Mouse (Mus musculus) neural tube, embryonic 10.5 days (tissue): ENCODE data around the gene Rdh11.
A peak's percentile ranks its signal among the peaks of the same experiment; 100 is the strongest.
"Not testable (repeated sequence)": the region's sequence is repeated elsewhere in the genome, so short reads cannot be mapped to it uniquely, and the experiment has no call there.

Source experiments
- DNase-seq: peaks from one replicate; pipeline ENCODE4 v3.0.0-alpha.2; 2017; ENCODE audit warnings: low spot score; ENCODE audit errors: extremely low spot score

Rdh11 gene

DNA sequence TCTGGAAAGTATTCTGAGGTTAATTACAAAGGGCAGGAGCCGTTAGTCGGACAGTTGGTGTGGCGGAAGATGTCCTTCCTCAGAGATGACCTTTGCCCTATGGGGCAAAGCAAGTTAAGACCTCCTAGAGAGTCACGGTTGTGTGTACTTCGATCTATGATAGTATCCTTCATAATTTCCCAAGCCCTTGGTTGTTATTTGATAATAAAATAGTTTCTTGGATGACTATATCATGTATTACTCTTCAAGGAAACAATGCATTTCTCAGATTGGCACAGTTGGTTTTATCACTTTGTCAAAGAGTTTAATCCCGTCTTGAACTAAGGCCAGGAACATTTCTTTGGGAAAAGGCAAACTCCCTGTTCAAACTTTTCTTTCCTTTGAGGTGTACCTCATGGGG lies at the start of gene Rdh11:
TSS of gene Rdh11 (minus strand) at position 101 of the 400 bp plus-strand sequence.
- DNase-seq, result no peak

DNA sequence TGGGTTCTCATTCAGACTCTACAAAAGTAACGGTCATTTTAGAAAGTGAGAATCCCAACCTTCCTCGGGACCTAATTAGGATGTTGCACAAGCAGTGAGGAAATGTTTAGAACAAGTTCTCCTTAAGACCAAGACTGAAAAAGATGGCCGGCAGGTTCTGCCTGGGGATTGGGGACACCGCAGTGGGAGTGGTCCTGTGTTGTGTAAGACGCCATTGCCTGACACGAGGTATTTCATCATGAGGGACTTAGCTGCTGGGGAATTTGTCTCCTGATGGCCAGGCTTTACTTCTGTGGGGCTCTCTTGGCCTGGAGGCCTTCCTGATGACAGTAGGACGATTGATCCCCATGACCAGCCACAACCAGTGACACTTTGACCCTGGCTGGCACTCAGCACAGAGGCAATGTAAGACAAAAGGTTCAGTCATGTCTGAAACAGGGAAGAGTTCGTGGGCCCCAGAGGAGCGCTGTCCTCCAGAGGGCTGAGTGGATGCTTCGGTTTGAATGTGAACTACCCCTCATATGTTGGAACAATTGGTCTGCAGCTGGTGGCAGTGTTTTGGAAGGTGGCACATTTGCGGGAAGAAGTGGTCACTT lies 43.5 kb upstream of the Rdh11 start:
- no peak for DNase-seq

GRCm38 (mm10) chr12:79217511-79217910 lies 25.4 kb upstream of the Rdh11 start:
- DNase-seq, result no peak

- no peak for DNase-seq
Measured at GRCm38 (mm10) chr12:79211447-79211846, 19.4 kb upstream of the Rdh11 start.

GRCm38 (mm10) chr12:79208703-79209464 lies 16.8 kb upstream of the Rdh11 start, which contains the start of gene Rdh12:
TSS of gene Rdh12 (plus strand) at chr12:79208914.
- DNase-seq, result peak; percentile 14

- no peak for DNase-seq
Measured at GRCm38 (mm10) chr12:79201882-79202281, 9.8 kb upstream of the Rdh11 start.

GRCm38 (mm10) chr12:79197105-79197504 lies 5.0 kb upstream of the Rdh11 start:
- no peak for DNase-seq

- peak; percentile 62 for DNase-seq
Measured at GRCm38 (mm10) chr12:79193441-79193840, 1.3 kb upstream of the Rdh11 start.

- peak; percentile 76 for DNase-seq
Measured at GRCm38 (mm10) chr12:79191701-79192100, 392 bp downstream of the Rdh11 start.

DNA sequence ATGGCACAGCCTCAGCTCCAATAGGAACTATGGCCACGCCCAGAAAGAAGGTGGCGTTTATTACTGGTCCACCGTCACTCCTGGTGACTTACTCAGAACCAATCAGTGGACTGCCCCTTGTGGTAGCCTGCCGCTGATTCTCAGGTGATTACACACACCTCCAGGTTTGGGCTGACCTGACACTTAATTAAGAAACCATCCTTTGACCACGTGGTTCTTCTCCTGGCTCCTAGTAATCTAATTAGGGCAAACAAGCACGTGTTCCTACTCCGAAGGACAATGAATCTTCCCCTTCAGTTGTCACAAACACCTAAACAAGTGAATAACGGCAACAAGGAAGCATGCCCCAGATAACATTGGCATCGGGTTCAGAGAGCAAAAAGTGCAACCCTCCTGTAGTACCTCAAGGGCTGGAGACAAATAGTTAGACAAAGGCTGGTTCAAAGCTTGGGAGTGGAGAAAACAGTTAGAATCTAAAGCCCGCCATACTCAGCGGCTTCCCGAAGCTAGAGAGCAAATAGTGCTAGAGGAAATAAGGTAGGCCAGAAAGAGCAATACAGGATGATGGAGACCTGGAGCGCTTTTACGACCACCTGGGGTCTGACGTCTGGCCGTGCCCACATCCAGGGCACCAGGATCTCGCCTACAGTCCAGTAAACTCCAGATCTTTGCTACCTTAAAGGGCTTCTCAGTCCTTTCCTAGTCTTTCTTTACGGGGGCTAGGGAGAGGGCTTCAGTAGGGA lies 991 bp downstream of the Rdh11 start:
- DNase-seq, result peak; percentile 64

DNA sequence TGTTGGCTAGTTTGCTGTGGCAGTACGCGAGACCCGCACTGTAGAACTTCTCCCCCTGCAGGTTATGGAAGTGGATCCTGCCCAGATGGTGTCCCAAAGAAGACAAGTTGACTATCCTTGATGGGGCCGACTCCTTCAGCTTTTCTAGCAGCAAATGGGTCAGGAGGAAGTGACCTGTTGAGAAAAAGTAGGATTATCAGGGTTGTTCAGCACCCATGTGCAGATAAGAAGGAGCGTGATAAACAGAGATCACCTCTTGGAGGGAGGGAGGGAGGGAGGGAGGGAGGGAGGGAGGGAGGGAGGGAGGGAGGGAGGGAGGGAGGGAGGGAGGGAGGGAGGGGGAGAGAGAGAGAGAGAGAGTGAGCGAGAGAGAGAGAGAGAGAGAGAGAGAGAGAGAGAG lies 6.9 kb downstream of the Rdh11 start:
- not testable (repeated sequence) for DNase-seq

DNA sequence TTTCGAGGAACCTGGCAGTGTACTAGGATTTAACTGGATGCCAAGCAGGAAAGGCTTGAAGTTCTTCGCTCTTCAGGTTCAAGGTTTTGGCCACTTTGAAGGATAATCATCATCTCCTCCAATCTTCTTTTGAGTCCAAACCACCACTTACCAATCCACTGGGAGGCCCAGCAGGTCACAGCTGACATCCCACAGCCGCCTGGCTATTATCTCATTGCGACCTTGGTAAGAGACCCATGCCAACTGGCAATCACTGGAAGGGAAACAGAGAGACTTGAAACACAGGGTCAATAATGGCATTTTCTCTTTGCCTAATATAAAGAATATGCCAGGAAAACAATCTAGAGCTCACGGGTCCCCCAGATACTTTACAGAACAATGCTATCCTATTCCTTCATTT lies 16.1 kb downstream of the Rdh11 start:
- DNase-seq, result no peak

- no peak for DNase-seq
Measured at GRCm38 (mm10) chr12:79173721-79174120, 18.4 kb downstream of the Rdh11 start.

- DNase-seq, result peak; percentile 91
Measured at GRCm38 (mm10) chr12:79172019-79172941, 19.8 kb downstream of the Rdh11 start, which contains the start of gene Vti1b. TSS of gene Vti1b (minus strand) at chr12:79172667.

GRCm38 (mm10) chr12:79171269-79171995 lies 20.7 kb downstream of the Rdh11 start:
- peak; percentile 13 for DNase-seq

GRCm38 (mm10) chr12:79170421-79170820 lies 21.7 kb downstream of the Rdh11 start:
- DNase-seq, result no peak

- no peak for DNase-seq
Measured at GRCm38 (mm10) chr12:79169173-79169572, 22.9 kb downstream of the Rdh11 start.

DNA sequence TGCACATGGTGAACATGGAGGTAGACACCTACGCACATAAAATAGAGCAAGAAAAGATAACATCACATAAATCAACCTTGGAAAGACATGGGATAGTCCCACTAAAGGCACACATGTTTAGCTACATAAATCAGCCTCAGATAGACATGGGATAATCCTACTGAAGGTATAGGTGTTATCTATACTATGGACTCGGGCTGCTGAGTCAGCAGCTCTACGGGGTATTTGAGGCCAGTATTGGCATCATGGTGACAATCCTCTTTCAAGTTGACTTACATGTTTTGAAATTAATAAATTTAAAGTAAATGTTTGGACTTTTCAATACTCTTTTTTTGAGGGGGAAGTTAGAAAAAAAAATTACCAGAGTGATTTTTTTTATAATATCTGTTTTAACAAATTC lies 29.2 kb downstream of the Rdh11 start:
- DNase-seq, result no peak

DNA sequence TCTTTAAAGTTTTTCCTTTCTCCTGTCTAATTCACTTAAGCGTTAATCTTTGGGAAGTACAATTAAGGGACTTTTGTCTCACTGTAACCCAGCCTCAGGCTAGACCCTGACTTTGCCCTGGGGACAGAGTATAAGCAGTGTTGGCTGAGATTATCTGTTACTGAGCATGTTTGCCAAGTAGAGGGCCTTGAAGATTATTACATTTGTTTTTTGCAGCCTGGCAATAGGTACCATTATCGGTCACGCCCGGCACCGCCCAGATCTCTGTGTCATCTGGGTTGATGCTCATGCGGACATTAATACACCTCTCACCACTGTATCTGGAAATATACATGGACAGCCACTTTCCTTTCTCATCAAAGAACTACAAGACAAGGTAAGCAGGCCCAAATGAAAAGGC lies 42.4 kb downstream of the Rdh11 start:
- DNase-seq, result no peak

- no peak for DNase-seq
Measured at GRCm38 (mm10) chr12:79141384-79141783, 50.7 kb downstream of the Rdh11 start.
